Mouse (Mus musculus): ENCODE results near the gene Gm5538.

The Gm5538 gene

GRCm38 (mm10) chr3:59729490-59729889 is at the start of gene Gm5538:
TSS of gene Gm5538 (plus strand) at chr3:59729790.
- DNase-seq (ENCODE audit: low spot score in 2 of 2) = no peak

- DNase-seq (ENCODE audit: low spot score in 2 of 2) = no peak
These were observed 32.2 kb upstream of the Gm5538 start for GRCm38 (mm10) chr3:59697391-59697790.

- no peak for DNase-seq (ENCODE audit: low spot score in 2 of 2)
These were observed 26.9 kb upstream of the Gm5538 start for GRCm38 (mm10) chr3:59702614-59703110.

- DNase-seq (ENCODE audit: low spot score in 2 of 2) = no peak
These were observed 10.3 kb downstream of the Gm5538 start for GRCm38 (mm10) chr3:59739866-59740265.

GRCm38 (mm10) chr3:59744181-59744580 is 14.6 kb downstream of the Gm5538 start:
- no peak for DNase-seq (ENCODE audit: low spot score in 2 of 2)

All from right cerebral cortex, postnatal 10 days (tissue).